Mouse (Mus musculus) retina, embryonic 14.5 days (tissue): ENCODE data around the gene Depdc5.
"Not testable (repeated sequence)": the region's sequence is repeated elsewhere in the genome, so short reads cannot be mapped to it uniquely, and the experiment has no call there.

Source experiments
- DNase-seq: peaks from one replicate; pipeline ENCODE4 v3.0.0-alpha.2; 2015; ENCODE audit warnings: low spot score

Depdc5 gene

DNA sequence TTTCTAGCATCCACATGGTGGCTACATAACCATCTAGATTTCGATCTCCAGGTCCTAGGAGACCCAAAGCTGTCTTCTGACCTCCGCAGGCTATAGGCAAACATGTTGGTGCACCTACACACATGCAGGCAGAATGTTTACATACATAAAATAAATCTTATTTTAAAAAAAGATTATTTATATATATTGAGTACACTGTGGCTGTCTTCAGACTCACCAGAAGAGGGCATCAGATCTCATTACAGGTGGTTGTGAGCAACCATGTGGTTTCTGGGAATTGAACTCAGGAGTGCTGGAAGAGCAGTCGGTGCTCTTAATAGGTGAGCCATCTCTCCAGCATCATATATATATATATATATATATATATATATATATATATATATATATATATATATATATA lies 50.6 kb downstream of the Depdc5 start:
- peak; percentile 9 for DNase-seq

DNA sequence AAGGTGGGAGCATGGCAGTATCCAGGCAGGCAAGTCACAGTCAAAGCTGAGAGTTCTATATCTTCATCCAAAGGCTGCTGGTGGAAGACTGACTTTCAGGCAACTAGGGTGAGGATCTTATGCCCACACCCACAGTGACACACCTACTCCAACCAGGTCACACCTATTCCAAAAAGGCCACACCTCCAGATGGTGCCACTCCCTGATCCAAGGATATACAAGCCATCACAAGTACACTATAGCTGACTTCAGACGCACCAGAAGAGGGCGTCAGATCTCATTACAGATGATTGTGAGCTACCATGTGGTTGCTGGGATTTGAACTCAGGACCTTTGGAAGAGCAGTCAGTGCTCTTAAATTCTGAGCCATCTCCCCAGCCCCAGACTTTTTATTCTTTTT lies 55.8 kb downstream of the Depdc5 start:
- DNase-seq: not testable (repeated sequence)

DNA sequence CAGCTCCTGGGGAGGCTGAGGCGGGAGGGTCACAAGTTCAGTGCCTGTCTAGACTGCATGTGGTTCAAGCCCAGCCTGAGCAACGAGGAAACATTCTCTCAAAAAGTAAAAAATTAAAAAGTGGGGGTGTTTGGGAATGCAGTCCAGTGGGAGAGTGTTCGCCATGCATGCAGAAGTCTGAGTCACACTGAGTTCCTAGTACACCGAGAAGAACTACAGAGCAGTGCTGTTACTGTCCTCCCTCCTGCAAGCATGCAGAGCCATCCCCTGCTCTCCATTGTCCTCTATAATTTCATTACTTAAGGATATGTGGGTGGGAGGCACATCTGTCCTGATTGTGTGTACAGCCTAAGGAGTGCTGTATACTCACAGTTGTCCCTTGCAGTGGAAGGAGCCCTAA lies 59.4 kb downstream of the Depdc5 start:
- DNase-seq: no peak

DNA sequence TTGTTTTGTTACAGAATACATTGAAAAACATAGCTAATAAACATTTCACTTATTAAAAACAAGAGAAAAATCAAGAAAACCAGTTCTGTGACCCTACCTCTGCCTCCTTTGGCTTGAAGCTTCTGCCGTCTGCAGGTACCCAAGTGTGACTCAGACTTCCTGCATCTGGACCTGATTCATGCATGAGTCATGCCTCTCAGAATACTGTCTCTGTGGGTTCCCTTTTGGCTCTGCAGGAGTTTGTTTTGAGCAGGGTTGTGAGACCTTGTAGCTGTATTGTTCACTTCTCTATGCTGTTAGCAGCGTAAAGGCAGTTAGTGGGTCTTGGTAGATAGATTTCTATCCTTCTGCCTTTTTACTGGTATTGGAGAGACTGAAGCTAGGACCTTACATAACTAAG lies 67.3 kb downstream of the Depdc5 start:
- no peak for DNase-seq

DNA sequence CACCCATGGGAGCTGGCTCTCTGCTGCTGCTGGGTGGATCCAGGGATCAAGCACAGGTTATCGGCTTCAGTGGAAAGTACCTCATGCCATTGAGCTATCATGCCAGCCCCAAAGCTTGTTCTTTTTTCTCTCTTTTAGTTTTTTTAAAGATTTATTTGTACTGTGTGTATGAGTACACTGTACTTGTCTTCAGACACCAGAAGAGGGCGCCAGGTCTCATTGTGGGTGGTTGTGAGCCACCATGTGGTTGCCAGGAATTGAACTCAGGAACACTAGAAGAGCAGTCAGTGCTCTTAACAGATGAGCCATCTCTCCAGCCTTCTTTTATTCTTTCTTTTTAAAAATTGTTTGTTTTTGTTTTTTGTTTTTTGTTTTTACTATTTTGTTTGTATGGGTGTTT lies 71.2 kb downstream of the Depdc5 start:
- DNase-seq: no peak

DNA sequence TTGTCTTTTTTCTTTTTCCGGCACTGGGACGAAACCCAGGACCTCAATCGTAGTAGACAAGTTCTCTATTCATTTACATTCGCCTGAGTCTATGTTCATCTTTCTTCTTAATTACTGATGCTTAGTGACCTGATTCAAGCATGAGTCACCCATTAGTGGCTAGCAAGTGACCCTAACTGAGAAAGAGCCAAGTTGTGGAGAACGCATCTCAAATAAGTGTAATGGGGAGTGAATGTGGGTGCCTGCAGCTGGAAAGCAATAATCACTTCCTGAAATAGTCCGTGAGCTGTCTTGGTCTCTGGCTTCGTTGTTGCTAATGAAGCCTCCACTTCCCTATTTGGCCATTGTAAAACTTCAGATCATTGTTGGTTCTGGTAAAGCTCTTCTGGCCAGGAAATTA lies 77.1 kb downstream of the Depdc5 start:
- DNase-seq: peak; percentile 79

DNA sequence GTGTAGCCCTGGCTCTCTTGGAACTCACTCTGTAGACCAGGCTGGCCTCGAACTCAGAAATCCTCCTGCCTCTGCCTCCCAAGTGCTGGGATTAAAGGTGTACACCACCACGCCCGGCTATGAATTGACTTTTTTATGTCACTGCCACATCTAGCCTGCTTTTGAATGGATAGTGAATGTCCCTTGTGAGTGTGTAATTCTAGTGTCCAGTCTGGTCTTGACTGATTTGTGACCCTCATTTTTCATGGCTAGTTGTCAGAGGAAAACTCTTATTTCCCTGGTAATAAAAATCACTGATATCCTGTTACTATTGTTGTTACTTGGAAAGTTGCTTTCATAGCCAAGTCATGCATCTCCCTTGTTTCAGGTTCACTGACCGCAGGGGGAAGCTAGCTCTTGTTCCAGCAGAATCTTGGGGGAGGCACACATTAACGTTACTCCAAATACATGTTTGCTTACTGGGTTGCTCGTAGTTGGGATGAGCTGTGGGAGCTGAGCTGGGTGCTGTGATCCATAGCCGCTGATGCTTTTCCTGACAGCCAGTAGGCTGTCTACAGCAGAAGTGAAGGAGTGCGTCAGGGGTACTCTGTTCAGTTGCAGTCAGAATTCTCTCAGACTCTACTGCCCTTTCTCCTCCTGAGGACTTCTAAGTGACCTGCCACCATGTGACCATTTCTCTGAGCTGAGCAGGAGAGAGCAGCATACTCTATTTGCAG lies 77.9 kb downstream of the Depdc5 start:
- no peak for DNase-seq

DNA sequence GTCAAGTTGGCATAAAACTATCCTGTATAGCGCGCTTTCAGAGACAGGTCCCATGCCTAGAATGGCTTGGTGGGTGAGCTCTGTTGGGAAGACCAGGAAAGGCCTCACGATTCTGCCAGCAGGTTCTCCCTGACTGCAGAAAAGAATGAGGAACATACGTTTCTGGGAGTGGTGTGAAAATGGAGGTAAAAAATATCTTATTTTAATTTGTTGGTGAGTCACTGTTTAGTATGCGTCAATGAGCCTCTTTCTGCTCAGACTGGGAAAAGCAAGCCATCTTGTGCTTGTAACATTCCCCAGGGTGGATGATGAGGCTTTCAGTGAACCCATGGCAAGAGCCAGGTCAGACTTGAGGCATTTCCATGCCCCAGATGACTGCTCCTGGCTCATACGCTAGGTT lies 86.6 kb downstream of the Depdc5 start:
- DNase-seq: no peak

DNA sequence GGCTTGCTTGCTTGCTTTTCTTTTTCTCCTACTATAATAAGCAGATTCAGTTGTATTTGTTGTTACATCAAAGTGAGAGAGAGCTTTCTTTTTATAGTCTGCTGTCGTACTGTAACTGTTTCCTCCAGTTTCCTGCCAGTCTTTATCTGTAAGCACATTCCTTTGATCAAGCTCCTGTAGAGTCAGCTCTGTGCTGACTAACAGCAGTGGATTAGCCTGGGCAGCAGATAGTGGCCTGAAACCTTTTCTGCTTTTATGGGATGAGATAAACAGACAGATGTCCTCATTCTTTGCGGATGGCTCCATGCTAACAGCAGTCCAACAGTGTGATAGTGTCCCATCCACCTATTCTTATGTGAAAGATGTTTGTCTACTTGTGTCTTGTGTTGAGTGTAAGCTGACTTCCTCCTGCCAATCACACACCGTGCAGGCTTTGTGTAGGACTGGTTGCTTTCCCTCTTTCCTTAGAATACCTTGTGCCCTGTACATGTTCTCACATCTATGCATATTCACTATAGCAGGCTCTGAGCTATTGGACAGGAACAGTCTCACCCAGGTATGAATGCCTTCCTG lies 87.3 kb downstream of the Depdc5 start:
- no peak for DNase-seq

DNA sequence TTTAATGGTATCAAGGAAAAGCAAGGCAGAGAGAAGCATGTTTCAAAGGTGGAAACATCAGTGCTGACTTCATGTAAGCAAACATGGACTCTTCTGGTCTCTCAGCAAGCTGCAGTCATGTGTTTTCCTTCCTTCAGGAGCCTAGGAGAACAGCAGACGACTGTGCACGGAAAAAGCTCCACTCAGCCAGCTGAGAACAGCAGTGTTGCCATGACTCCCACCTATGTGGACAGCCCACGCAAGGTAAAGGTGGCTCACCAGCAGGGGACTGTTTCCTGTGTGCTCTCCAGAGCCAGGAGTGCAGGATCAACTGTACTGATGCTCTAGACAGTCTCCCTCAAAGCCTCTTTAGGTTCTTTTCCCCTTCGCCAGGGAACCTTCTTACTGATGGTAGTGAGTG lies 92.2 kb downstream of the Depdc5 start:
- DNase-seq: no peak

DNA sequence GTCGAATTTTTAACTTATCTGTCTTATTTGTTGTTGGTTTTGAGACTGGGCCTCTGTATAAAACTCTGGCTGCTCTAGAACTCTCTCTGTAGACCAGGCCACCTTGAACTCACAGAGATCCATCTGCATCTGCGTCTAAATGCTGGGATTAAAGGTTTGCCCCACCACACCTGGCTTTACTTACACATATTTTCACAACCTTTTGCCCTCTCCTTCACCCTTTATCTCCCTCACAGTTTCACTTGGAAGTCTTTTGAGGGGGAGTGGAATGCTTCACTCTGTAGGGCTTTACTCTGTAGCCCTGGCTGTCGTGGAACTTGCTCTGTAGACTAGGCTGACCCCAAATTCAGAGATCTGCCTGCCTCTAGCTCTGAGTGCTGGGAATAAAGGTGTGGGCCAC lies 98.1 kb downstream of the Depdc5 start:
- no peak for DNase-seq

DNA sequence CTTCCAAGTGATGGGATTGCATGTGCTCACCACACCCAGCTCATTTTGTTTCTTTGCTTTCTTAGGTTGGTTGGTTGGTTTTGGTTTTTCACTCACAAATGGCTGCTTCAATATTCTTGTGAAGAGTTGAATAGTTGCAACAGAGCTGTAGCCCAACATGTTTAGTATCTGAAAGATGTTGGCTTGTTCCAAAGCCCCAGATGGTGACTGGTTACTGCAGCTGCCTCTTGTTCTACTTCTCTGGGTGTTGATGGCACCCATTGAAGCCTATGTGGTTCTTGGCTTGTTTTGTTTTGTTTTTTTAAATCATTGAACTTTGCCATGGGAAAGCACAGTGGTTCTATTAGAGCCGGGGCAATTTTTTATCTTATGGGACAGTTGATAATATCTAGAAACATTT lies 99.1 kb downstream of the Depdc5 start:
- no peak for DNase-seq

DNA sequence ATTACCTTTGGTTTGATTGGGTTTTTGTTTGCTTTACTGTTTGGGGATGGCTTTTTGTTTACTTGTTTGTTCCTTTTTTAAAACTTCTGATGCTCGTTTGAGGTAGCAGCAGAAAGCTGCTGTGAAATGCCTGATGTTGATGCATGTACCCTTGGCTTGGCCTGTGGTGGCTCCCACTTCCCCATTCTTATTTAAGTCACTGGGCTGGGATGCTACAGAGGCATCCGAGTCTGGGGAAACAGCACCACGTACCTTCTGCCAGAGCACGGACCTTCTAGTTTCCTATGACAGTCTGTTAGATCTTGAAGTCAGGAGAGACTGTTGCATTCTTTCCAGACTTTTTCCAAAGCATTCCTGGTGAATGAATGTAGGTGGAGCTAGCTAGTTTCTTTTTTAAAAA lies 113.0 kb downstream of the Depdc5 start:
- DNase-seq: no peak

DNA sequence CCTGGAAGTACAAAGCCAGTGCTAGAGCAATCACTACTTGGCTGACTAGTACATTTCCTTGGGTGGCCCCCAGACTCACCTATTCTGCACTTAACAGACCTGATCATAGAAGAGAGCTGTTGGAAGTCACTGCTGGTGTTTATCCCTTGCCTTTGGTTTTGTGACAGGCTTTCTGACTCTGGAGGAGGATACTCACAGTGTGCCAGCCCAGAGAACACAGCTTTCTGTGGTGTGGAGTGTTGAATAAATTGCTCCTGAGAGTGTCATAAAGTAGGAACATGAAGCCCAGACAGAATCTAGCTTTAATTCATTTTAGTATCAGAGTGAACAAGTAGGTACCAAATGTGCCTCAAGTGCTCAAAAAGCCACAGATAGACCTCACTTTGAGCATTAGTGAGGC lies 113.7 kb downstream of the Depdc5 start:
- DNase-seq: no peak

DNA sequence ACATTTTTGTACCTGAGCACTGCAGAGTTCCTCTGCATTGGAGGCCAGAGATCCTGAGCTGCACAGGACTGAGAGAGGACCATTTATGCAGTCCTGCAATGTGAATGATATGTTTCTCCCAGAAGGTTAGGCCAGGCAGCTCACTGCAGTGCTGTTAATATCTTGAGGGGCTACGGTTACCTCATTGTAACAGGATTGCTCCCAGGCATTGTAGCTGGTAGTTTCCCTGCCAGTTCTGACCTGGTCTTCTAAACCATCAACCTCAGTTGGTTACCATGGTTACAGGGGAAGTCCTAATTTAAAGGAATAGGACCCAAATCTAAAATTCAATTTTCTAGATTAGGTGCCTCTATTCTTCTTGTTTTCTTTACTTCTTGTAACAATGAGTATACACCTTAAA lies 121.9 kb downstream of the Depdc5 start:
- no peak for DNase-seq

DNA sequence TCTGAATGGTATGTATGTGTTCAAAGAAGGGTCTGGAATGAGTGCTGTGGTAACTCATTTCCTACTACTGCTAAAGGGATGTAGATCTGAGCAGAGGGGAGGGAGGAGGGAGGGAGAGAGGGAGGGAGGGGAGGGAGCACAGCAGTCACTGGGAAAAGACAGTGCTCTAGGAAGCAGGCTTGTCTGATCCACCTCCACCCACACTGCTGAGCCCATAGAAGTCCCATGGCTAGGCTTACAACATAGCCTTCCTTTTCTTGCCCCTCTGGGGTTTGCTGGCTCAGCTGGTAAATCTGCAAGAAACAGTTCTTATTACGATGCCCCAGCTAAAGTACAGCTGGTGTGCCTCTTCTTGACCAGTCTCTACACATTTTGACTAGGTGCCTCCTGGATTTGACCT lies 124.4 kb downstream of the Depdc5 start:
- DNase-seq: no peak

DNA sequence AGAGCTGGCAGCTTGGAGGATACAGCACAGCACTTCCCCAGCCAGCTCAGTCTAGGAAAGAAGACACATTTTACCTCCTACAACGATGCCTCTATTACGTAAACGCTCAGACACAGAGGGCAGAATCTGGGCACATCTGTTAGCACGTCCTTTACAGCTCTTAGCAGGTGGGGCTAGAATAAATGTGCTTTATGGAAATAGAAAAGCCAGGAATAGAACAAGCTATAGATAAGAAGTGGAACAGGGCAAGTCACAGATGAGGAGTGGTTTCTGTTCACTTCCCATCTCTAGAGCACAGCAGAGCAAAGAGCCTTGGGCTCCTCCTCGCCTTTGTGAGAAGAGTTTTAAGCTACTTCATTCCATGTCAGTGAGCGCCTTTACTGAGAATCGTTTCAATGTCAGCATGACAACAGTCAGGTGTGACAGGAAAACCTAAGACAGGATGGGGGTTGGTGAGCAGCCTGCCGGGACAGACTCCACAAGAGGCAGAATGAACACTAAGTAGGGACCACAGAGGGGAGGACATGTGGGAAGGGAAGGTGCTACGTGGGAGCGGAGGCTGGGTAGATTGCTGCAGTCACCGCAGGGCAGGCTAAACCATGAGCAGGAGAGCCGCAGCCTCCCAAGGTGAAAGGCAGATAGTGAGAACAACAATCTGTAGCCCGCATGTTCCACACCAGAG lies 126.6 kb downstream of the Depdc5 start:
- no peak for DNase-seq

DNA sequence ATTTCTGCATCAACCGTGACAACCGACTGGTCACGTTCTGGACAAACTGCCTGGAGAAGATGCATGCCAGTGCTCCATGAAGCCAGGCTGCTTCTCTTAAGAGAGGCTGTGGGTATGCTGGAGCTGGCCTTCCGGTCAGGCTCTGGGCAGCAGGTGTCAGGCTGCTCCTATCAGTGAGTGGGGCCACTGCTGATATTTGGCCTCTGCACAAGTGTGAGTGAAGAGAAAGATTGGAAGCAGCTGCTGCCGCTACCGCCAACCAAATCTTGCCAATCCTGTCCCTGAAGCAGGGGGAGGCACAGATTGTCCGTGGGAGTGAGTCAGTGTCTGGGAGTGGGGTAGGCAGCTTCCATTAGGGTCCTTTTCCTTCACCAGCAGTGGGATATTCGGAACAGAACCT lies 127.7 kb downstream of the Depdc5 start:
- no peak for DNase-seq

DNA sequence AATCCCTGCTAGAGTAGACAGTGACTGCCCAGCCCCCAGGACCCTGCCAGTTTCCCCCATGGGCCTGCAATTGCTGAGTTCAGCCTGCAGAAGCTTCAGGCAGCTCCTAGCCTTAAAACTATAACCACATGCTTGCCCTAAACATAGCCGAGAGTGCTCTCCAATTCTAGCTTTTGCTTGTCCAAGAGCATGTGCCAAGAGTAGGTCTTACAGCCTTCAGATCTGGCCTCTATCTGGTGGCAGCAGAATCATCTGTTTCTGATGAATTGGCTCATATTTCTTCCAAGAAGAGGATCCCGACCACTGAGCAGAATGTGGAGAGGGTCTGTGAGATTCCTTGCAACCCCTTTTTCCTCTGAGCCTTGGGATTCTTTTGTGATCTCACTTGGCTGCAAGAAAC lies 131.0 kb downstream of the Depdc5 start:
- DNase-seq: no peak

DNA sequence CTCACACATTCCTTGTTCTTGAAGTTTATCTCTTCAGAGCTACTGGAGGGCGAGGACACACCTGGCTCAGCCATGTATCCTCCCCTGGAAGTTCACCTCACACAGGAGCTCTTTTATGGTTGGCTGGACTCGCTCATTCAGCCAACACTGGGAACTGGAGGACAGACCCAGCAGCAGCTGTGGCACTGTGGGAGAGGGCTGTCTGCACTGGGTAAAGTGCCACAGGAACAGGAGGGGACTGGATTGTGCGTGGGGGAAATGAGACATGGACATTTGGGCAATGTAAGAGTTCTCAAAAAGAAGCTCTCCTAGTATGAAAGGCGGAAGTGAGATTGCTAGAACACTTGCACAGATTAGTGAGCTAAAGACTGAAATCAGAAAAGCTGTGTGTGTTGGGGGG lies 132.3 kb downstream of the Depdc5 start:
- no peak for DNase-seq

DNA sequence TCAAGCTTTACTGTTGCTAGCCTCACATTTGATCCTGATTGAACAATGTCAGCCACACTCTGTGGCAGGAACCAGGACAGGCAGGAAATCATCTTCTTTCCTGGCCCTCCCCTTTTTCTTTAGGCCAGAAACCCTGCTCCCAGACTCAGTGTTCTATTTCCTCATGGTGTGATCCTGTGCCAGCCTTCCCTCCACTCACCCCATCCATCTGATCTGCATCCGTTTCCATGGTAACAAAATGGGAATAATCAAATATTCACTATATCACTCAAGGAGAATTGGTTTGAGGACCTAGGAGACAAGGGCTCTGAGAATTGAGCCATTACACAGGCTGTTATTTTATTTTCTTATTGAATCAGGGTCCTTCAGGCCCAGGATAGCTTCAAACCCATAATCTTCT lies 133.1 kb downstream of the Depdc5 start:
- DNase-seq: no peak

DNA sequence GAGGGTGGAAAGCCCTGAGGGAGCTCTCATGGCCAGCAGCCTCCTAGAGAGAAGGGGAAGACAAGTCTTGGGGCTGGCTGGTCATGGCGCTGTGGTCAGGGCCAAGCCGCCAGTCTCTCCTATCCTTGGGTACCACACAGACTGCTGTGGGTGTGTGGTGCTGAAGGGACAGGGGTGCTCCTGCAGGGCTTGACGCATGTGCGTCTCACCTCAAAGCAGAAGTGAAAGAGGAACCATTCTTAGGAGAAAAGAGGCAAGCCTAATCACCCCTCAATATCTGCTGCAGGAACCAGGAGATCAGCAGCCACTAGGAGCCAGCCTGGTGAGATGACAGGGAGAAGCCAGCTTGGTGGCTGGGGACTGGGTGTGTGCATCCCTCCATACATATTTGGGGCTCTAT lies 134.2 kb downstream of the Depdc5 start:
- DNase-seq: no peak

DNA sequence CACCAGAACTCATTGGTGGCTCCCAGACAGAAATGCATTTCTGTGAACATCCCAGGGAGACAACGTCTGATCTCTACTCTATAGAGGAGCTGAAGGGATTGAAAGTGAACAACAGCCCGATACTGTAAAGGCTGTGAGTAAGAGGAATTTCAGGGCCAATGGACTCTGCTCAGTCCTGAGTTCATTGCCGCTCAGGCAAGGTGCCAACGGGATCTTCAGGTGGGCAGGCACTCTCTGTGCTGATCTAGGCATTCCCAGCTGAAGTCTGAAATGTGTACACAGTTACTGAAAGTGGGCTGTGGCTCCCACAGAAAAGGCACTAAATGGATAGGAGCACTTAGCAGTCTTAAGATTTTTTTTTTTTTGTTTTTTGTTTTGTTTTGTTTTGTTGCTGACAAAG lies 135.3 kb downstream of the Depdc5 start:
- no peak for DNase-seq

DNA sequence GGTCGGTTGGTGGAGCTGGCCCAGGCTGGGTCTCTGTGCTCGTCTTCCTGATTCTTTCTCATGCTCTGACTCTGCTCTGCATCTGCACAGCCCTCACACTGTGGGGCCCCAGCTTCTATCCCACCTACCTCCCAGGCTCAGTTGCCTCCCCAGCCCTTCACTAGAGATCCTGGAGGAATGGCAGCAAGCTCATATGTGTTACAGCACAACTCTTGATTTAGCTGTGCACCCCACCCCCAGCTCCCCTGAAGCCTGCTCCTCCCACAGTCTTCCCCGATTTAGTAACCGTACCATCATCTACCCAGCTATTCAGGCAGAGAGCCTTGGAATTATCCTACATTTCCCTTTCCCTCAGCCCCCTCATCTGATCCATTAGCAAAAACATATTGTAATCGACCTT lies 137.6 kb downstream of the Depdc5 start:
- no peak for DNase-seq
